Mouse (Mus musculus) thymus, postnatal 36 days (tissue): ENCODE data around the gene Gns.

Experiments
- DNase-seq, 2 experiments: peaks; one replicate each; pipeline ENCODE4 v3.0.0; 2022; ENCODE audit warnings: mixed read lengths in 2 of 2

Gns gene

DNA sequence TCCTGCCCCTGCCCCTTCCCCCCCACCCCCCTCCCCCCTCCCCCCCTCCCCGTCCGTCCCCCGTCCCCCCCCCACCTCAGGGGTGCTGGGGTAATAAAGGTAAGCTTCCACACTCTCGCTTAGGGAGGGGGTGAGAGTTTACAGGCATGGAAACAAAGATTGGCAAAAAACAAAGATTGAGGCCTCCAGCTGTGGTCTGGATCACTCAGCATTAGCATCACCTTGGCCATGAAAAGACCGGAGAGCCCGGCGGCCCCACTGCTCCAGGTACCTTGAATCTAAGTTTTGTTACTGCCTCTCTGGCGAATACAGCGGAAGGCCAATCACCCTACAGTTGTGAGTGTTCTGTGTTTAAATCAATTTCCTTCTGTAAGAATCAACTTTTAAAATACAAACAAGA, 39.1 kb downstream of the Gns start:
- DNase-seq: no peak

DNA sequence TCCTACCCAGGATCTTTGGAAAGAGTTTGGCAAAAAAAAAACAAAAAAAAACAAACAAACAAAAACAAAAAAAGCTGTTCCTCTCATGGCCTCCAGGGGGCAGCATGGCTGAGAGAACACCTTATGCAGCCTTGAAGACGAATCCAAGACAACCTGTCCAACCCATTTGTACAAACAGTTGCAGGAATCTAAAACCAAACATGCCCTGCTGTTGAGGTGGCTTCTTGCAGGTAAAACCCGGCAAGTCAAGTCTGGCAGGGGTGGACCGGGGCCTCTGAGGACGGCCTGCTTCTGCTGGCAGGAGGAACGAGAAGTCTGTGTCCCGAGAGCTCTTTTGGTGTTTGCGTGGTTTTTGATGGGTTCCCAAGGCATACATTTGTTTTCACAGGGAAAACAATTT, 44.8 kb downstream of the Gns start:
- no peak for DNase-seq

DNA sequence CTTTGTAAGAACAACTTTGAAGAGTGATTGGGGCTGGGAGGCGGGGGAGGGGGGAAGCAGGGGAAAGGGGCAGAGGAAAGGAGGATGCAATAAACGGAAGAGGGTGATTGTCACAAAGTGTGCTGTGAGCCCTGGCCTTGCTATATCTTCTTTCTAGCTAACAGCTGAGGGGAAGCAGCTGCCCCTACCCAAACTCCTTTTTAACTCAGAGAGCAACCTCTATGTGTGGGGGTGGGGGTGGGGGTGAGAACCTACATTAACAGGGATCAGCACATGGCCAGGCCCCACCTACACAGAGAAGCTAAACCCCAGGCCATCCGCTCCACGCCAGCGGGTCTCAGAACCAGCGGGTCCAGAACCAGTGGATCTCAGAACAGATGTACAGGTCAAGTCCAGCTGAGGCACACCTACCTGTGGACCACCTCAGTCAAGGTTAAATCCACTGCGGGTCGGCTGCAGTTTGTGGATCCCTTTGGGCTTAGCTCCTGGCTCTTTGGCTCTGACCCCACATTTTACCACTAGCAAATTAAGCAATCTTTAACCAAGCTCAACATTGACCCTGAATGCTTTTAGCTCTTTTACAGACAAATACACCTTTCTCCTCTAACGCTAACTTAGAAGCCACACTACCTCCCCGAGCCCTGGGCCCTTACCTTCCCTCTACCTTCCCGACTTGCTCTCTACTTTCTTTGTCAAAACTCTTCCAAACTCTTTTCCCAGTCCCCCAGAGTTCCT, 47.0 kb downstream of the Gns start:
- no peak for DNase-seq

DNA sequence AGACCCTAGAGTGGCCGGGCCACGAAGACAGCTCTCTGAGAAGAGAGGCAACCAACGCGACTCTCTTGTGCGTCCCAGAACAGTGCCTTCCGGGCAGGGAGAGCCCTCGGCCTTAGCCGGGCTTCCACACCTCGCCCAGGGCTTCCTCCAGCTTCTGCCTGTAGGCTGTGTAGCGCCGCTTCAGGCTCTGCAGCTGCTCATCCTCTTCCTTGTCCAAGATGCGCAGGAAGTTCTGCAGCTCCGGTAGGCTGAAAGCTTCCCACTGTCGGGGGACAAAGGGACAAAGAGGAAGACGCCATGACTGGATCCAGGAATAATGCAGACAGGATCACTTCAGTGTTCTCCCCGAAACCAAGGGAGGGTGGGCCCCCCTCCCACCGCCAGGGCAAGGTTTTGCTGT, 47.9 kb downstream of the Gns start:
- no peak for DNase-seq

DNA sequence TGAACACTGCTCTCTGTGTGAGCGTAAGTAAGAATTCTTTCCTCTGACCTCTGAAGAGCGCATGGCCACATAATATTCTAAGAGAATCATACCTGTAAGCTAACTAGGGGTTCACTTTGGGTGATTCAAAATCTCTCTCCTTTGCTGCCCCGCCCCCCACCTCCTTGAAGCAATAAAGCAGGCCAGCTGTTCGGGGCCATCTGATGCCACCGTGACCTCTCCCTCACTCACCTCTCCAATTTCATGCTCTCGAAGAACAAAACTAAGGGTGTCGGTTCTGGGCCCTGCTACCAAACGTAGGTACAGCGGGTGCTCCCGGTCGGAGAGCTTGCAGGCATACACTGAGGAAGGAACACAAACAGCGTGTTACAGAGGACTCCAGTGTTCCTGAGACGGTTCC, 49.2 kb downstream of the Gns start:
- no peak for DNase-seq

DNA sequence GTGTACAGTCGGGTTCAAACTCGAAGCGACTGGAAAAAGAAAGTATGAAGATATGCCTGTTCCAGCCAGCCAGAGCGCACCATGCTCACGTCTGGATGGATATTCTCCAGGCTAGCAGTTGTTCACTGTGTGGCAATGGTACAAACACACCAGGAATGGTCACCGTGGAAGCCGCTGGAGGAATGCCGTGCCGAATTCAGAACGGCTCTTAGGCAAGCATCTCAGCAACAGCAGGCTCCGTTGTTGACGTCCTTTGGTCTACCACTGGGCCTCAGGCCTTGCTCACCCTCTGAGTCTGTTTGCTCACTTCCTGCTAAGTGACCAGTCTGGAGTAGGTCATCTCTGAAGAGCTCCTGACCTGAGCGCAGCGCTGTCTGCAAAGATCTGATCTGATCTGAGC, 53.9 kb downstream of the Gns start:
- no peak for DNase-seq

DNA sequence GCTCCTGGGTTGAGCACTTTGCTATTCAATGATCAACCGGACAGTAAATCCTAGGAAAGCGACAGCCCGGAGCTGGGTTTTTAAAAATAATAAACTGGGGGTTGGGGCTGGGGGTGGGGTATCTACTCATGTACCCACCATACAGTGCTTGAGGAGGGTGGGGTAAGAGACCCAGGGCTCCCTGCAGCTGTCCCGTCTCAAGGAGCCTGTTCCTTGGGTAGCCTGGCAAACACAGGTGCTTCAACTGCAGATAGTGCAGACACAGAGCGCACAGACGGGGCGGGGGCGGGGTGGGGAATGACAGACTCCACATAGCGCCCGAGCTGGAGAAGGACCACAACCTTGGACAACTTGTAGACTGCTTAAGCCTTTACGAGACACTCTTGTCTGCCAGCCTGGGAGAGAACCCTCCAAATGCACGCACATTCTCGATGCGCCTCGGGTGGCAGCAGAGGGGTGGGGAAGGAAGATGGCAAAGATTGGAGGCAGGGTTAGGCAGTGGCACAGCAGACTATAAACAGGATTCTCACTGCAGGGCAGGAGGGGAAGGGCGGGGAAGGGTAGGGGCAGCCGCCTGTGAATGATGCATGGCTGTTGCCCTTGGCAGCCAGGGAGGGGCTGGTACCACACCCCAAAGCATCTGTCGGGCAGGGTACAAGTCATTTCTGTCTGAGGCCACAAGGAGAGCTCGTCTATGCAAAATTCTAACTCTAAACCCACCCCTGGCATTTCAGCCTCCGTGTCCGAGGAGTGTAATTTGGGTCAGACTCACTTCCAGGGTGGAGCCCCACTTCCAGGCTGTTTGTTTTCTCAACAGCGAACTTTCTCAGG, 55.0 kb downstream of the Gns start:
- peak; percentile 57 to 62 for DNase-seq

DNA sequence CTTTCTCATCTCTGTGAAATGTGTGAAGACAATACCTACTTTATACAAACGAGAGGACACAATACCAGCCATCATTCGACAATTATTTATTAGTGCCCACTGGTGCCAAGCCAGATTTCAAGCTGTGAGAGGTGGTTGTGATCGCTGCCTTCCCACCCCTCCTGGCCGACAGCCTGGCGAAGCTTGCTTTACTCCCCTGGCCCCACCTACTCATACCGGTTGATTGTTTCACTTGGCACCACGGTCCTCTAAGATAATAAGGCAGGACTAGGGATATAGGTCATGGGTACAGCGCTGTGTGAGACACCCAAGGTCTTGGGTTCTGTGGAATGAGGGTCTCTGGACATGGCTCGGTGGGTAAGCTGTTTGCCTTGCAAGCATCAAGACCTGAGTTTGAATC, 56.1 kb downstream of the Gns start:
- no peak for DNase-seq

DNA sequence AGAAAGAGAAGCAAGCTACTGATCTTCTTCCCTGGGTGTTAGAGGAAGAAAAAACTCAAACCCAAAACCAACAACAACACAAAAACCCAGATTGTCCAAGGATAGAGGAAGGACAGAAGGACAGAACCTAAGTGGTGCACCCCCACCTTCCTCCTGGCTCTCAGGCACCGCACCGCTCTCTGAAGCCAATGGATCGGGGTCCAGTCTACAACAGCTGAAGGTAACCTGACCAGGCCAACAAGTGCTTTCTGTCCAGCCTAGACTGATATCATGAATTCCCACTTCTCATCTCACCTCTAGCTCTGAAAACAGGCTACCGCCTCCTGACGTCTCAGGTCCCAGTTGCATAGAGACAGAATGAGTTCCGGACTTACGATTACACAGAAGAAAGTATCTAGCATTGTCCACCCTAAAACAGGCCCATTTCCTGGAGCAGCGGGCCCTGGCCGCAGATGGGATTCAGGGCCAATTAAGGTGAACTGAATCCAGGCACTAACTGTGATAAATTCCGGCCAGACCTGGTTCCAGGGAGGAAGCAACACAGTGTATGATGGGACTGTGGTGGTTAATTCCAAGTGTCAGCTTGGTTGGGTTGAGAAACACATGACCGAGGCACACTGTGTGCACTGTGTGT, 56.9 kb downstream of the Gns start:
- DNase-seq: no peak

DNA sequence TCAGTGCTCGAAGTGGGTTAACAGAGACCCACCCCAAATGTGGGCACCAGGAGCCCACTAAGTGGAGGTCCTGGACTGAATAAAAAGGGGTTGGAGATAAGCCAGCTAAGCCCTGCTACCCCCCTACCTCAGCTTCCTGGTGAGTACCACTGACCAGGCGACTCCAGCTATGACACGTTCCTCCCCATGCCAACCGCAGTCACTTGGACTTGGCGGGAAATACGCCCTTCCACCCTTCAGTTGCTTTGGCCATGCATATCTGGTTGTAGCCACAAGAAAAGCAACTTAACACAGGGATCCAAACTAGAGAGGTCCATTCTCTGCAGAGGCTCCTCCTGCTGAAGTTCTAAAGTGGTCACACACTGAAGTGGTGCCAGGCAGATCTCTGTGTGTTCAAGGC, 57.4 kb downstream of the Gns start:
- no peak for DNase-seq

DNA sequence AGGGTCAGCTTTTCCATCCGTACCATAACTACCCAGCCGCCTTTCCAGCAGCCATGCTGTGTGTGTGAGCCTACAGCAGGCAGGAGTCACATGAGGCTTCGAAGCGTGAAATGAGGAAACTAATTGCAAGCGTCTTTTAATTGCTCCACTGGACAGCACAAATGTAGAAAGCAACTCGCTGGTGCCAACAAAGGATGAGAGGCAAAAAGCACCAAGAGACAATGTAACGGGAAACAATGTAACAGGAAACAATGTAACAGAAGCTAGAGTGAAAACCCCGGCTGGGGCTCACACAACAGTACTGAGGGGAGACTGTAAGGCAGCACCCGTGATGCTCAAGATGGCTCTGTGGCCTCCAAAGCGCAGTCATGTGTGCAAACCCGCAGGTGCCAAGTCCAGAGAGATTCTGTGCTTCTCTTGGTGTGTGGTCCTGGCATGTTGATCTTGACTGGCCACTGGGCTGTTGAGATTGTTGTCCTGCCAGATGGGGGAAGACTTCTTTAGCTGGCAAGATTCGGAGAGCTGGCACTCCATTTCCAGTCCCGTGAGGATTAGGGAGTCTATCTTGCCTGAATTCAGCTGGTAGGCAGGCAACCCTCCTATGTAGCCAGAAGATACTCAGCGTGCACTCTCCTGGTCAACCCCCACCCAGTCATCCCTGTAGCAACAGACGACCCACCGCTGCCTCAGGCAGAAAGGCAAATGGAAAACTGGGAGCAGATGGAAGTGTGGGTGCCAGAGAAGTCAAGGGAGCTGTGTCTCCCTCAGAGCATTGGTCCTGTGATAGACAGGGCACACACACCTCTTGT, 58.9 kb downstream of the Gns start:
- peak in 1 of 2 experiments; percentile 34 for DNase-seq

DNA sequence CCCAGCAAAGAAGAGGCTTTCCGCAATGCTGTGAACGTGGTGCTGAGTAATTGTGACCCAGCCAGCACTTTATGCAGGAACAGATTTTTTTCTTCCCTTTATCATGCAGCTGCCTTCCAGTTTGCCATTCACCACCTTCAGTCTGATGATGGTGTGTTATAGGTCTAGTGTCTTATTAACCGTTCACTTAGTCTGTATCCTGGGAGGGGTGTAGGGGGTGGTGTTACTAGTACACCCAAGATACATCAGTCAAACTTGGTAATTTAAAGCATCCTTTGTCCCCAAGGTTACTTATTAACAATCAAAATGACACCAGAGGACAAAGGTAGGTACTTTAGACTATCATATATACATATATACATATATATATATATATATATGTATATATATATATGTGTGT, 59.6 kb downstream of the Gns start:
- DNase-seq: no peak

DNA sequence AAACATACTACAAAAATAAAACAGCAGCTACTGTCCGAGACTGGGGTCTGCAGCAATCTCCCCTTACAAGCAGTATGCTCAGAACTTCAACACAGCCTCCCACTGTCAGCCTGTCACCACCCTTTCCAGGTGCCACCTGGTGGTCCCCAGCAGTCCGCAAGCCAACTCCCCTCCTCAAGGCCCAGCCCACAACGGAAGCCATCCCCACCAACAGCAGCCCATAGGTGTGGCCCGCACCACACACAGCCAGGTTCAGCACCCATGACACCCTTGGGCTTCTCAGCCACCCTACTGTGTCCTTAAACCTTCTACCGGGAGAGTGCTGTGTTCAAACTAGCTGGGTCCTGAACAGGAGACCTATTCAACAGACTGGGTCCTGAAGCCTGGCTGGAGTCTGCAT, 60.2 kb downstream of the Gns start:
- peak; percentile 57 to 74 for DNase-seq

DNA sequence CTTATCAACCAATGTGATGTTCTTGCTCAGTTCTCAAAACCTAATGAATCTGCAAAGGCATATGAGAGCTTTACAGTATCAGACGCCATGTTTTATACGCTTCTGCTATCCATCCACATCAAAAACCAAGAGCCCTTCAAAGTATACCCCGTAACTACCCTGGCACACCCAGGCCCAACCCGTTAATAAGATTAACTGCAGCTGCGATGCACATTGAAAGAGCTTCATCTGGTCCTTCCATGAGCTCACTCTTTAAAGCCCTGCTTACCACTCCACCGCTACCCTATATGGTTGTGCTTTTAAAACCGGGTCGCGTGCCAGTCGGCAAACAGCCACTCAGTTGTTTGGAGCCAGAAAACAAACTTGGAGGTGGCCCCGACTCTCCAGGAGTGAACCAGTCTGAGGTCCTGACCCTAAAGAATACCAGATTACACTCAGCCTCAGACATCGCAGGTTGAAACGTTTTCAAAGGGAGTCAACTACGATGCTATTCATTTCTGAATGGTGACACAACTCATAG, 60.7 kb downstream of the Gns start:
- DNase-seq: no peak

DNA sequence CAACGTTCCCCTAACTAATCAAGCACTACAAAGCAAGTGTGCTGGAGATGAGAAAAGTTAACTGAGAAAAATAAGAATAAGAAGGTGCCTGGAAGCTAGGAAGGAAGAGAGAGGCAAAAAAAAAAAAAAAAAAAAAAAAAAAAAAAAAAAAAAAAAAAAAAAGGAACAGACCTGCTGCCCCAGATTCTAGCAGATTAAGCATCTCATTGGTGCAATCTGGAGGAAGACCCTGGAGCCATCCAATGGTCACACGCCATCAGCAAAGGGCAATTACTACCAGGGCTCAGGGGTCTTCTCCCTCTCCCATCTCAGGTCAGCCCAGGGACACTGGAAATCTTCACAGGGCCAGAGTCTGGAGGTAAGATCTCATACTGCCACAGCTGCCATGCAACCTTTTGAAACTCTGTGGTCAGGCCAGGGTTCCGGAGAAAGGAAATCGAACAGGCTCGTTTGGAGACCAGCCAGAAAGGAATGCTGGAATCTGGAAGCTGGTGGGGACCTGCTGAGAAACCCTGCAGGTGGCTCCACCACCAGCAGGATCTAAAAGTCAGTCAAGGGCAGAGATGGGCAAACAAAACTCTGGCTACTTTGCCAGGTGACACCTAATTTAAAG, 61.7 kb downstream of the Gns start:
- no peak for DNase-seq

DNA sequence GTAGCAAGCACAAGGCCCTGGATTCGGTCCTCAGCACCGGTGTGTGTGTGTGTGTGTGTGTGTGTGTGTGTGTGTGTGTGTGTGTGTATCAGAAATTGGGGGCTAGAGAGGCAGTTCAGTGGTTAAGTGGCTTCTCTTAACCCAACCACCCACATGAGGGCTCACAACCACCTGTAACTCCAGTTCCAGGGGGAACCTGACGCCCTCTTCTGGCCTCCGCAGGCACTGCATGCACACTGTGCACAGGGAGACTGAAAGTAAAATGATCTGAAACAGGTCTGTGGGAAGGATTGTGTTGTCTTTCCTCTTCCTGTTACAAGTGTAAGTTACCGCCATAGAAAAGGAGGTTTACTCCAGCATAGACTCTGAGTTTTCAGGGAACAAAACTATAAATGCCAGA, 62.2 kb downstream of the Gns start:
- DNase-seq: peak; percentile 74 to 77

DNA sequence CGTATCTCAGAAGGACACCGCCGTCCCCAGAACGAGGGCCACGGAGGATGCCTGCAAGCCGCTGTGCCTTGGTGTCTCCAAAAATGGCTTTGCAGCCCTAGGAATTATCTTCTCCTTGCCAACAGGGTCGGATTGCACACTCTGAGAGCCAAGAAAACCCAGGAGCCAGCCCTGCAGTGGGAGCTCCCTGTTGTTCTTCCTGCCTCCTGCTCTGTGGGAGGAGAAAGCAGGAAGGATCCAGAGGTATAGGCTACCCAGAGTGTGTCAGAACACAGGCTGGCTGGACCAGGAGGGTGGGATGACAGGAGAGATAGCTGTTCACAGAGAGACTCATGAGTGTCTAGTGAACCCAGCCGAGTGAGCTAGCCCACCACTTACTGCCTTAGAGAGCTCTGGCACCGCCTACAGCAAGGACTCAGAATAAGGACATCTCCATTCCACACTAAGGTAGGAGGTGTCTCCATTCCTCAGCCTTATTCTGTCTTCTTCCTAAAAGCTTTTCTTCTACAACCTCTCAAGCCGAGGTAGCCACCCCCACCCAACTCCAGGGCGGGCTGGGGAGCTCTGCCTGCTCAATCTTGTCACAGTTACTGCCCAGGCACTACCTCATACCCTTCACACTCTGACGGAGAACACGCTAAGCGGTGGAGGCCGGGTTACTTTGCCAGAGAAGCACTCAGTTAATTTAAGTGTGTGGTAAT, 63.3 kb downstream of the Gns start:
- DNase-seq: no peak

DNA sequence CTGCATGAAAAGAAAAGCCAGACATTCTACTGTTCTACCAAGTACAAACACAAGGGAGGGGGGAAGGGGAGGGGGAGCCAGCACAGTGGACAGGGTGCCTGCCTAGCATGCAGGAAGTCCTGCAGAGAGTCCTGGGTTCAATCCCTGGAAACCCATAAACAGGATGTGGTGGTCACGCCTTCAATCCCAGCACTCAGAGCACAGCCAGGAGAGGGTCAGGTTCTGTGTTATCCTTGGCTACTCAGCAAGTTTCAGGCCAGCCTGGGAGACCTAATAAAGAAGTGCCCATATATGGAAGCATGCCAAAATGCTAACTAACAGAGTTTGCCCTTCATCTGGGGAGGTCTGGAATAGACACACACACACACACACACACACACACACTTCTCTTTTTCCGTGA, 64.2 kb downstream of the Gns start:
- DNase-seq: no peak

DNA sequence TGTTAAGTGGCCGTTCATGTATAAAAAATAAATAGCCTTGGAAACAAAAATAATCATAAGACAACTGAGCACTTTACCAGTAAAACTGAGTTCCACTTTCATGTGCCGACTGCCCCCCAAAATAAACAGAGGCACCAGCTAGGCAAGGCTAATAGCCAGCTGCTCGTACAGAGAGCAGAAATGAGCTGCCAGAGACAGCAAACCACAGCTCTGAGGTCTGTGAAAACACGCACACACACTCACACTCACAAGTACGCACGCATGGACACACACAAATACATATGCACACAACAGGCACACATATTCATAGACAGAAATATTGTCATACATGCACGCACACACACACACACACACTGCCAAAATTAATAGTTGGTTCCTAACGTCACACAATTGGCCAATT, 64.7 kb downstream of the Gns start:
- DNase-seq: no peak

DNA sequence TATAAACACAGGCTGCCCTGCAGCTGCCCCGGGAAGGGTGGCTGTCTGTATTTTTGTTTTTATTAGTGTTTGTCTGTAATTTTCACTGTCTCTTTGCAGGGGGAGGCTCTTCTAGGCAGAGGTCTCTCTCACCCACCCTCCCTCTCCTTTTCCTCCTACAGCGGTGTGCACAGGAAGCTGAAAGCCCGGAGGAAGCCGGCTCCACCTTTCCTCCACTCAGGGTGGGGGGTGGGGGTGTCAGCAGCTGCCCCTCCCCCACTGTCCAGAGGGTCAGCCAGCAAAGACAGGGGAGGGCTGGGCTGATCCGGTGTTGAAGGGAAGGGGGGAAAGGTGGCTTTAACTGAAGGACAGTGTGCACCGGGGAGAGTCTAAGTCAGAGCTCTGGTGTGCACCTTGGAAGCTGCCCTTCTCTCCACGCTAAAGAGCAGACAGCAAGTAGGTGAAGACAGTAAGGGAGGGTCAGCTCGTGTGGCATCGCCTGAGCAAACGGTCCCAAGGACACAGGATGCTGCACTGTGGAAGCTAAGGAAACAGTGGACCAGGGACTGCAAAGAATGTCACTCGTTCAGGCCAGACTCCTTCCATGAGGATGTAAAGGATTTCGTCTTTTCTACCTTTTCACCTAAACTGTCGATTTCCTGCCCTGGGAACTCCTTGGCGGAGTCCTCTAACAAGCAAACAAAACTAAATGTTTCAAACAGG, 65.2 kb downstream of the Gns start:
- peak; percentile 50 to 60 for DNase-seq
